Mouse (Mus musculus) bone marrow macrophage, adult 2 months (primary cell): ENCODE measurements at regions not wholly inside any gene's neighbourhood (a gene's known extent, or its start where the extent isn't known, plus 50 kb on each side); places are given as distances from the start of the nearest gene placed in this dataset.

ENCODE experiments used
- CTCF ChIP-seq: IDR thresholded peaks from 2 replicates; pipeline ENCODE4 v1.5.1; 2012; ENCODE audit warnings: low read depth, mild to moderate bottlenecking, low read length, moderate library complexity
- POLR2A ChIP-seq: IDR thresholded peaks from 2 replicates; pipeline ENCODE4 v1.6.1; 2012; ENCODE audit warnings: mild to moderate bottlenecking, low read depth, low read length, borderline replicate concordance

DNA sequence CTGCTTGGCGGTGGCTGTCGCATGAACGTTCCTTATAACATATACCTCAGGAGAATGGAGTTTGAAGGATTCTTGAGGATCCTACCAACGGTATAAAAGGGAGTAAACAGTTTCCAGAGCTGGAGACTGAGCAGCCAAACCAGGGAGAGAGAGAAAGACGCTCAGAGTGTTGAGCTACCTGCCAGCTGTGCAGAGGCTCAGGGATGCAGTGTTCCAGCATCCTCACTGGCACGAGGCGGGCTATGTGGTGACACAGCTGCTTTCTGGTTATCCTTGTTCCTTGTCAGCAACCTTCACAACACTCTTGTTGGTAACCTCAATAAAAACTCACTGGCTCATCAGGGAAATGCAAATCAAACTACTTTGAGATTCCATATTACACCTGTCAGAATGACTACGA lies 84.1 kb upstream of the Armc2 start:
- TF ChIP-seq POLR2A (no peak), CTCF (no peak)
